Mouse (Mus musculus) liver, adult (tissue): Measurements from ENCODE around the gene Nxn.
A peak's percentile ranks its signal among the peaks of the same experiment; 100 is the strongest.

Experiments
- GATA4 ChIP-seq: IDR thresholded peaks from 2 replicates; pipeline ENCODE4 v1.6.1; 2014; ENCODE audit warnings: mild to moderate bottlenecking, low read length; ENCODE audit not compliant: insufficient replicate concordance

The Nxn gene

GRCm38 (mm10) chr11:76384307-76384706 is 14.6 kb downstream of the Nxn start:
- no peak for TF ChIP-seq GATA4

GRCm38 (mm10) chr11:76382711-76383324 is 16.1 kb downstream of the Nxn start:
- no peak for TF ChIP-seq GATA4

- TF ChIP-seq GATA4: no peak
These were observed 17.6 kb downstream of the Nxn start for GRCm38 (mm10) chr11:76381201-76381885.

- TF ChIP-seq GATA4: peak; percentile 83
These were observed 18.9 kb downstream of the Nxn start for GRCm38 (mm10) chr11:76379921-76380544.

GRCm38 (mm10) chr11:76376425-76376824 is 22.5 kb downstream of the Nxn start:
- TF ChIP-seq GATA4: no peak

GRCm38 (mm10) chr11:76374491-76375185 is 24.3 kb downstream of the Nxn start:
- TF ChIP-seq GATA4: no peak

- no peak for TF ChIP-seq GATA4
These were observed 26.4 kb downstream of the Nxn start for GRCm38 (mm10) chr11:76372534-76372933.

- no peak for TF ChIP-seq GATA4
These were observed 26.8 kb downstream of the Nxn start for GRCm38 (mm10) chr11:76372120-76372519.

- TF ChIP-seq GATA4: no peak
These were observed 28.4 kb downstream of the Nxn start for GRCm38 (mm10) chr11:76370491-76370890.

GRCm38 (mm10) chr11:76366720-76367119 is 32.2 kb downstream of the Nxn start:
- no peak for TF ChIP-seq GATA4

- no peak for TF ChIP-seq GATA4
These were observed 34.9 kb downstream of the Nxn start for GRCm38 (mm10) chr11:76364038-76364437.

- no peak for TF ChIP-seq GATA4
These were observed 35.3 kb downstream of the Nxn start for GRCm38 (mm10) chr11:76363636-76364035.

- TF ChIP-seq GATA4: no peak
These were observed 35.8 kb downstream of the Nxn start for GRCm38 (mm10) chr11:76363178-76363577.

- TF ChIP-seq GATA4: no peak
These were observed 37.5 kb downstream of the Nxn start for GRCm38 (mm10) chr11:76361422-76361821.

GRCm38 (mm10) chr11:76360255-76360654 is 38.7 kb downstream of the Nxn start:
- no peak for TF ChIP-seq GATA4
